Mouse (Mus musculus): ENCODE data around the gene Sdk1.

Sdk1 gene

GRCm38 (mm10) chr5:141447247-141447646, 206.0 kb downstream of the Sdk1 start:
- DNase-seq (ENCODE audit: low read depth, low spot score): no peak

DNA sequence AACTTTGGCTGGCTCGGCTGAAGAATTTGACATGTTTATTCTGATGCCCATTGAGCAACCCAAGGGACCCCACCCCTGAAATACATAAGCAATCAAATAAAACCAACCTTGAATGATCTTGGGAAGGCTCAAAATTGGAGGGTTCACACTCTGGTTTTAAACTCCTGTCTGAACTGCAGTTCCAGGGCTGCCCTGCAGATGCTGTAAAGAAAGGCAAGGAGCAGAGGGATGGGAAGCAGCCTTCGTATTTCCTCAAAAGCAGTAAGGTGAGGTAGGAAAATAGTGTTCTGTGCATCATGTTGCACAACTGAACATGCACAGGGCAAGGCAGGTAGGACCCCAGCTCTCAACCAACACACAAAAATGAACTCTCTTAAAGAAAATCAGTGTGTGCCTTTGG, 222.1 kb downstream of the Sdk1 start:
- no peak for DNase-seq (ENCODE audit: low read depth, low spot score)

GRCm38 (mm10) chr5:141468821-141469220, 227.5 kb downstream of the Sdk1 start:
- no peak for DNase-seq (ENCODE audit: low read depth, low spot score)

- DNase-seq (ENCODE audit: low read depth, low spot score): peak; percentile 79
Observed at GRCm38 (mm10) chr5:141505281-141505680, 264.0 kb downstream of the Sdk1 start.

DNA sequence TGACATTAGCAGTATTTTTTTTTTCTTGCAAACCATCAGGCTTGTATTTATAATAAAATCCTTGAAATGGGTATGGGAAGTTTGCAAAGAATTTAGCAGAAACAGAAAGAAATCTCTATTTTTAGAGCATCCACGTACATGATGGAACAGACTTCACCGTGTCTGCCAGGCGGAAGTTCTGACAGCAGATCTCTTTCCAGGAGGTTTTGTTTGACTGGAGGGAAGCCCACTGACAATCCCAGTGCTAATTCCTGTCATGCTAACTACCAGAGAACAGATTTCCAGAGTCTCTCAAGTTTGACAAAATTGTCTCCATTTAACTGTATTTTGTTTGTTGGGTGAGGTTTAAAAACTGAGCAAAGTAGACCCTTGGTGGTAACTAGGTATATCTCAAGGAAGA, 265.1 kb downstream of the Sdk1 start:
- DNase-seq (ENCODE audit: low read depth, low spot score): no peak

DNA sequence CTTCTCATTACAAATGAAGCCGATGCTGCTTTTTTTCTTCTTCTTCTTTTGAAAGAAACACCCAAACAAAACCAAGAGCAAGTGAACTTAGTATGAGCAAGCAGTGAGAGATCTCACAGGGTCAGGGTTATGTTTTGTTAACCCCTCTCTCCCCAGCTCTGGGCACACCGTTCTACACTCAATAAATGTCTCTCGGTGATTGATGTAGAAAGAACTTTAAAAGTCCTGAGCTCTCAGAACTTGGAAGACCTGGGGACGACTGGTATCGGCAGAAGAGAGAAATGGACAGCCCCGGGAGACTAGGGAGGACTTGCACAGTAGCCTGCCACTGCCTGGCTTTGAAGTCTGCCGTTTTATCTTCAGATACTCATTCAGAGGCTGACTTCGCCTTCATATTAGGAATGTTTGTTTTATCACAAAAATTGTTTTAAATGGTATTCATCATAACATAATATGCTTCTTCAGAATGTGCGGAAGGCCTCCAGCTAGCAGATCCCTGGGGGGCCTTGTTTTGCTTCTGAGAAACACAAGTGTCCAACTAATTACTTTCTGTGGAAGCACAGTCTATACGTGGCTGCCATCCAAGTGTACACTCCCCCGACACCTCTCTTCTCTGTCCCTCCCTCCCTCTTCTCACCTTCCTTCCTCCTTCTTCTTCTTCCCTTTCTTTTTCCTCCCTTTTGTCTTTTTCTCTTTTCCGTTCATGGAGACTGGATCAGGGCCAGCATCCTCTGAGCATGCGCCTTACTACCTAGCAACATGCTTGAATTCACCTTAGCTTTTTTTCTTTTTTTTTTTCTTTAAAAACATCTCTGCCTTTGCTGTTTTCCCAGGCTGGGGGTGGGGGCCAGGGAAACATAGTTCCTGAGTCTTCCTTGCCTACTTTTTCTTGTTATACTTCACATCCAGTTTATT, 283.8 kb downstream of the Sdk1 start:
- DNase-seq (ENCODE audit: low read depth, low spot score): peak; percentile 58

DNA sequence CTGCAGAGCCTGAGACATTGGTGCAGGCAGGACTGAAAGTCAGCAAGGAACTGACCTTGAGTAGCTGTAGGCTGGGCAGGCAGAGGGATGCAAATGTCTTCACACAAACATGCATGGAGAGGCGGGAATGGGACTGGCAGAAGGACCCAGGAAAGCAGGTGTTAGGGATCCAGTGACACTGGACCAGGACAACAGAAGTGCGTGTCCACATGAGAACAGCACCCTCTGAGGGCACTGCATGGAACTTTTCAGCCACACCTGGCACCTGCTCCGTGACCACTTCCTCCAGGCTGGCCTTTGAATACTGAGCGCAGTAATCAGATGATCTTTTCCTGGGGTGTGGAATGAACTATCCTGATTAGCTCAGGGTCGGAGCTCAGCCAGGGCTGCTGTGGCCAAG, 298.9 kb downstream of the Sdk1 start:
- no peak for DNase-seq (ENCODE audit: low read depth, low spot score)

DNA sequence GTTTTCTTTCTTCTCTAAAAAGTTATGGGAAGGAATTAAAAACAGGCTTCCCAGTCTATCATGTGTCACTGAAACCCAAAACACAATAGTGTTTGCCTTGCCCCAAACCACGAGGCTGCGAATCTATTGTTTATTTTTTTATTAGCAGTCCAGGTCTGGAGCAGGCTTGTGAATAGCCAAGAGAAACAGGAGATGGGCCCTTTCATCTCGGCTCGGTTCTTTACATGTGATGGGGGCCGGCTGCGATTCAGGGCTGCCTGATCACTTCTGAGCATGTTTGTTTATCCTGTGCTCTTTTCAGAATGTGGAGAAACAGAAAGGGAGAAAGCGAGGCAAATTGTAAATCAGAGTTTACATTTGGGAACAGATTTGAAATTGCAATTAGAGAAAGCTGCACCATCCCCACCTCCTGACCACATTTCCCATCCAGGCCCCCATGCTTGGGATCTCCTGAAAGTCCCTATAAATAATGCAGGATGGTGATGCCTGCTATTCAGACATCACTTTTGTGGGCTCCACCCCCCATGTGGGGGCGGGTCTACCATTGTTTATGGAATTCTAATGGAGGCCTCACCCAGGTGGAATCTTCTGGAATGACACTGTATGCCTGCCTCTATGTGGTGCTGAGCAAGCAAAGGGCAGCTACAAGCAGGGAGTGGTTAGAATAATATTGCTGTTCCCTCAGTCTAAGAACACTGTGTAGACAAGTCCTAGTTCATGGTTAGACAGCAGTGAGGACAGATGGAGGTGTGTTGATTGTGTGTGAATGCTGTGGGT, 301.8 kb downstream of the Sdk1 start:
- DNase-seq (ENCODE audit: low read depth, low spot score): no peak

DNA sequence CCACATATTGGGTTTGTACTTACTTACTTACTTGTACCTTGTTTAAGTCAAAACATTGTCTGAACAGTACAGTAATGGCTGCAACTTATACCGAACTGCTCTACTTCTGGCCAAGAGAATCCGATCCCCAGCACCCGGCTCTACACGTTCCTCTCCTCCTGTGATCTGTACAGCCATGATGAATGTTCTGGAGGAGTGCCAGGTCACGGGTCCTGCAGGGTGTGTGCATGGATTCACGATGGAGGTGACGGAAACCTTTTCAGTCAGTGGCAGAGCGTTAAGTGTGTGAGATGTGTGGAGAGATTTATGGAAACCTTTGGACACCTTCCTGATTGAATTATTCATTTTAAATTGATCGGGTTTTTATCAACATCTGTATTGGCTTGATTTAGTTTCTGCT, 312.2 kb downstream of the Sdk1 start:
- DNase-seq (ENCODE audit: low read depth, low spot score): peak; percentile 60

GRCm38 (mm10) chr5:141558731-141559130, 317.4 kb downstream of the Sdk1 start:
- peak; percentile 41 for DNase-seq (ENCODE audit: low read depth, low spot score)

DNA sequence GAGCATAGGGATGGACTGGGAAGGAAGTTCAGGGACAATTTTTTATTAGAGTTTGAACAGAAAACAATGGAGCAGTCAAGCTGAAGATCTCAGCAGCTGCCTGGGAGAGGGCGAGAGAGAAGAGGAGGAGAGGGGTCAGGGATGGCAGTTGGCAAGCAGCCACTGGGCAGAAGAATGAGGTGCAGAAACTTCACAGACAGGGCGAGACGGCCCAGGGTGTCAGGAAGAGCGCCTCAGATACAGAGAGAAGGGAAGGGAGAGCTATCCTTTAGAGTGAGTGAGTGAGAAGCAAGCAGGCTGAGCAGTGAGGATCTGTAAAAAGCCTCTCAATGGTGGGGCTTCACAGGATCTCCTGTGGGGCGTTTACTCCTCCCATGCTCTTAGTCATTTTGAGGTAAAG, 319.0 kb downstream of the Sdk1 start:
- no peak for DNase-seq (ENCODE audit: low read depth, low spot score)

- DNase-seq (ENCODE audit: low read depth, low spot score): no peak
Observed at GRCm38 (mm10) chr5:141561989-141562560, 320.8 kb downstream of the Sdk1 start.

DNA sequence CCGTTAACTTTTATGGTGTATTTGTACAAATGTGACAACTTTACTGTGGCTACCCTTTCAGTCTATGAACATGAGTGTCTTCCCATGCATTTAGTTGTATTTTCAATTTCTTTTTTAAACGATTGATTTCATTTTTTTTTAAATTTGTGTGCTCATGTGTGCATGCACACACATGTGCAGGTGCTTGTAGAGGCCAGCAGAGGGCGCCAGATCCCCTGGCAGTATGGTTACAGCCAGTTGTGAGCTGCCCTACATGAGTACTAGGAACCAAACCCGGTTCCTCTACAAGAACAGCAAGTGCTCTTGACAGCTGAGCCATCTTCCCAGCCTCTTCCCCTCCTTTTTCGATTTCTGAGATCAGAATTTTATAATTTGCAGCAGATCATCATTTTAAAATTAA, 322.9 kb downstream of the Sdk1 start:
- no peak for DNase-seq (ENCODE audit: low read depth, low spot score)

- no peak for DNase-seq (ENCODE audit: low read depth, low spot score)
Observed at GRCm38 (mm10) chr5:141568106-141568505, 326.8 kb downstream of the Sdk1 start.

DNA sequence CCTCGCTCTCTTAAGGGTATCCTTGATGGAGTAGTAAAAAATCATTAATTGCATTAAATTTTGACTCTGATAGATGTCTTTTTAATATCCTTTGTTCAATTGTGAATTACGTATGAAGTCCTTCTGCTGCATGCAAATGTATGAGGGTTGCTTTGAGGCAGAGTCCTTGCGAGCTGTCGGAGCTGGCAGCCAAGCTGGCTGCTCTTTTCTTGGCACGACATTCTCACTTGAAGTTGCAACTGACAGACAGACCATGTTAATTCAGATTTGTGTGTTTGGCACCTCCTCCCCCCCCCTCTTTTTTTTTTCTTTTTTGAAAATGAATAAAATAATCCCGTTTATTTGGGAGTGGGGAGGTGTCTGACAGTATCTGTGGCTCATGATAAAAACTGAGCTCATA, 329.2 kb downstream of the Sdk1 start:
- DNase-seq (ENCODE audit: low read depth, low spot score): no peak

DNA sequence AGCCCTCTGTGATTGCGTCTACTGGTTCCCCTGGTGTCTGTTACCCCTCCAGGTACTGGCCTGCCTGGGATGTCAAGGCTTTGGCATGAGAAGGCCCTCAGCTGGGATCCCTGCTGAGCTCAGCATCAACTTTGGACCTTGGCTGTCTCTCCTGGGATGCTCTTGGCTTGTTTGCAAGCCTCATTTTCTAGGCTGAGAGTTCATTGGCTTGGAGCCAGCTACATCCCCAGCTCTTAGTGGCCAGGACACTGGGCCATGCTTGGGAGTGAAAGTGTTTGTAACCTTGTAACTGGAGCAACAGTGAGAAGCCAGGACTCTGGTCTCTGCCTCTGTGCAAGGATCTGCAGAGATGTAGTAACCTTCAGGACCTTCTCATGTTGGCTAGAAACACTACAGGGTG, 333.0 kb downstream of the Sdk1 start:
- no peak for DNase-seq (ENCODE audit: low read depth, low spot score)

DNA sequence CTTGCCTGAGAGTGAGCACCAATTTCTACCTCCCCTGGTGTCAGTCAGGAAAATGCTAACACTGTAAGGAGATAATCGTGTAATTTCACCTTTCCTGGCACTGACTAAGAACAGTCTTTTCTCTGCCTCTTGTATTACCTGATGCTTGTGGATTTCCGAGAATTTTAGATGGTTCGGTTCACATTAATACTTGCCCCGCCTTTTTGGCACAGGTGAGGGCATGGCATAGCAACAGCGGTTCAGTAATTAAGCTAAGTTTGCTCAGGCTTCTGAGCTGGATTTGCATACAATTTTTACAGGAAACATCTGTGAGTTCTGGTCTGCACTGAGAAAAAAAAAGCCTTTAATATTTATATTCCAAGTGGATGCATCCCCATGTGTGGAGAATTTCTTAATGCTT, 350.0 kb downstream of the Sdk1 start:
- DNase-seq (ENCODE audit: low read depth, low spot score): no peak

DNA sequence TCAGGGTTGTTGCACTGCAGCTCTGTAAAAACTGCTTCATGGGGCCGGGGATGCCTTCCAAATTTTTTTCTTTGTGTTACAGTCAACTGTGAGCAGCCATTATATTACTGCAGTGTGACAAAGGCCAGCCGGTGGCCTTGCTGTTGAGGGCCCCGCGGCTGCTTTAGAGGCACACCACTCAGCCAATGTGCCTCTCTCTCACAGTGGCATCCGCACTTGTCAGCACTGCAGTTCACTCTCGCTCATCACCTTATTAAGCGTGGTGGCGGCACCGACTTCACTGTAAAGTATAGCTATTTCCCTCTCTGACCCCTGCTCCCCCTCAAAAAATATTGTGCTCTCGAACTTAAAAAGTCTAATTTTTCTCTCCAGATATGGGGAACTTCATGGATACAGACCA, 371.4 kb downstream of the Sdk1 start:
- DNase-seq (ENCODE audit: low read depth, low spot score): no peak

DNA sequence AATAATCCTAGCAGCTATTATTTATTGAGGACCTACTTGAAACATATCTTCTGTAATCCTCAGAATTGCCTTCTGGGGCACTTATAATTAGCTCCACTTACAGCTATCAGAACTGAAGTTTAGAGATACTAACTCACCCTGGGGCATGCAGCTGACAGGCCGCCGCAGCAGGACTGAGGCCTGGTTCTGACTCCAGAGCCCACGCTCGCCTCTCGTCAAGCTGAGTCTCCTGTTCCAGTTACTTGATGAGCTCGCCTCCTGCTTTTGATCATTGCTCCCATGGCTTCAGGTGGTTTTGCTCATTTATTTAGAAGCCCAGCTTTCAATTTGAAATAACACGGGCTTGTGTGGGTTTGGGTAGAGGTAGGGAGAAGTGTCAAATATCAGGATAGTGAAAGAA, 374.5 kb downstream of the Sdk1 start:
- peak; percentile 17 for DNase-seq (ENCODE audit: low read depth, low spot score)

DNA sequence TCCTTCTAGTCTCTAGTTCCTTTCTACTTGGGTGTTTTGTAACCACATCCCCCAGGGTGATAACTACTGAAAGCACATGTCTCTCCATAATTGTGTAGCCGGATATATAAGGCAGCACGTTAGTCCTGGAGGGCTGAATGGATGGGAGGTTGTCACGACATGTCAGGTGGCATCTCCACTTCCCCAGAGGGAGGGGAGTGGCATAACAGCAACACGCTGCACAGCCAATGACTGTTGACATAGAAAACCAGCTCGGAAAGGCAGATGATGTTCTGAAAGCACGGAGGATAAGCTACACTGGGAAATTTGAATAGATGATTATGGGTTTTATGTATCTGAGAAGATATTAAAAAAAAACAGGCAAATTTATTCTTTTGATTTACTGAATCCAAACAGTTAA, 376.4 kb downstream of the Sdk1 start:
- no peak for DNase-seq (ENCODE audit: low read depth, low spot score)

GRCm38 (mm10) chr5:141625401-141625800, 384.1 kb downstream of the Sdk1 start:
- no peak for DNase-seq (ENCODE audit: low read depth, low spot score)

GRCm38 (mm10) chr5:141631641-141632040, 390.4 kb downstream of the Sdk1 start:
- no peak for DNase-seq (ENCODE audit: low read depth, low spot score)

GRCm38 (mm10) chr5:141633271-141633670, 392.0 kb downstream of the Sdk1 start:
- DNase-seq (ENCODE audit: low read depth, low spot score): no peak
